Mouse (Mus musculus) bone marrow, adult 2 months (tissue): Measurements from ENCODE around the gene Umodl1. TPM values are rescaled to one million over a fixed set of nuclear protein-coding genes. Genes with fewer than 3 reads are reported as not detected.

Source experiments
- H3K27ac ChIP-seq: fragments of 200-500 bp; 2 replicates; pipeline ENCODE4 v1.5.1; 2012; ENCODE audit warnings: low read depth, mild to moderate bottlenecking, control low read depth, inconsistent platforms, low read length; ENCODE audit not compliant: control insufficient read depth, poor library complexity, insufficient read depth
- H3K4me1 ChIP-seq: fragments of 200-500 bp; 2 replicates; pipeline ENCODE4 v1.6.1; 2011; ENCODE audit warnings: low read length; ENCODE audit not compliant: control insufficient read depth, insufficient read depth
- H3K4me3 ChIP-seq: fragments of 200-500 bp; replicated peaks from 2 replicates; pipeline ENCODE3; 2011; ENCODE audit warnings: mild to moderate bottlenecking, low read depth, low read length, control low read depth; ENCODE audit not compliant: control insufficient read depth
- CTCF ChIP-seq: fragments of 200-500 bp; IDR thresholded peaks from 2 replicates; pipeline ENCODE4 v1.5.1; 2011; ENCODE audit warnings: low read length, control low read depth; ENCODE audit not compliant: control insufficient read depth, insufficient read depth
- POLR2A ChIP-seq: fragments of 200-500 bp; IDR thresholded peaks from 2 replicates; pipeline ENCODE4 v1.6.1; 2011; ENCODE audit warnings: low read depth, mild to moderate bottlenecking, control low read depth, low read length, borderline replicate concordance; ENCODE audit not compliant: control insufficient read depth
- WGBS: fragments of 180-500 bp; shearing (Covaris S2); methylation state at CpG from one replicate; pipeline ENCODE4 v1.1.7; 2018; 5-methylcytosine and 5-hydroxymethylcytosine counted together
- polyA plus RNA-seq: library from polyadenylated mRNA; stranded (reverse); fragments of >200 nt; gene quantifications from 2 replicates; pipeline ENCODE4 v1.2.4, GENCODE M21; 2011; ENCODE audit warnings: low replicate concordance; ENCODE audit not compliant: missing spikeins, insufficient read depth, insufficient read length

Umodl1 gene
- polyA plus RNA-seq, 1 experiment, result not detected

GRCm38 (mm10) chr17:30973332-30973731 is 18.9 kb downstream of the Umodl1 start:
- Histone ChIP-seq H3K27ac (no peak overlapping the region), H3K4me3 (no peak overlapping the region), H3K4me1 (no peaks in the 10 kb centered on the region)
- TF ChIP-seq POLR2A (no peak), CTCF (no peak)
- 5% methylated on average over 6 of the region's 6 CpGs for WGBS

GRCm38 (mm10) chr17:30977290-30977689 is 22.9 kb downstream of the Umodl1 start:
- no peak overlapping the region for H3K27ac ChIP-seq
- WGBS, result 13% methylated on average over 2 of the region's 2 CpGs
- no peak overlapping the region for H3K4me3 ChIP-seq
- TF ChIP-seq CTCF (no peak), POLR2A (no peak)
- no peaks in the 10 kb centered on the region for H3K4me1 ChIP-seq

GRCm38 (mm10) chr17:30978556-30978955 is 24.1 kb downstream of the Umodl1 start:
- WGBS, result 79% methylated on average over 10 of the region's 10 CpGs
- no peaks in the 10 kb centered on the region for H3K4me1 ChIP-seq
- TF ChIP-seq POLR2A (no peak), CTCF (no peak)

GRCm38 (mm10) chr17:30983521-30983920 is 29.1 kb downstream of the Umodl1 start:
- Histone ChIP-seq H3K4me1 (no peaks in the 10 kb centered on the region), H3K27ac (no peak overlapping the region), H3K4me3 (no peak overlapping the region)
- 72% methylated on average over 4 of the region's 4 CpGs for WGBS
- TF ChIP-seq CTCF, result no peak
- no peak for TF ChIP-seq POLR2A

More at GRCm38 (mm10) chr17:30978556-30978955, 24.1 kb downstream of the Umodl1 start:
- Histone ChIP-seq H3K4me3 (no peak overlapping the region), H3K27ac (no peak overlapping the region)

- WGBS, result 60% methylated on average over 10 of the region's 10 CpGs
- Histone ChIP-seq H3K27ac (no peak overlapping the region), H3K4me3 (no peak overlapping the region), H3K4me1 (no peaks in the 10 kb centered on the region)
- no peak for TF ChIP-seq POLR2A
- no peak for TF ChIP-seq CTCF
Measured at GRCm38 (mm10) chr17:30990254-30990653, 35.8 kb downstream of the Umodl1 start.

GRCm38 (mm10) chr17:30996296-30996695 is 41.9 kb downstream of the Umodl1 start:
- H3K4me3 ChIP-seq, result no peak overlapping the region
- 52% methylated on average over 5 of the region's 5 CpGs for WGBS
- TF ChIP-seq POLR2A (no peak), CTCF (no peak)
- H3K27ac ChIP-seq, result no peak overlapping the region
- H3K4me1 ChIP-seq, result no peaks in the 10 kb centered on the region

- TF ChIP-seq POLR2A (no peak), CTCF (no peak)
Measured at GRCm38 (mm10) chr17:31000897-31001296, 46.5 kb downstream of the Umodl1 start.

GRCm38 (mm10) chr17:31002613-31003012 is 48.2 kb downstream of the Umodl1 start:
- TF ChIP-seq POLR2A (no peak), CTCF (no peak)
- H3K4me3 ChIP-seq, result no peak overlapping the region
- peaks cover 2% of the 10 kb centered on the region; the same call in 1 of the 2 replicates for H3K4me1 ChIP-seq
- WGBS, result 72% methylated on average over 5 of the region's 5 CpGs
- no peak overlapping the region for H3K27ac ChIP-seq

More at GRCm38 (mm10) chr17:31000897-31001296, 46.5 kb downstream of the Umodl1 start:
- Histone ChIP-seq H3K27ac (no peak overlapping the region), H3K4me1 (peaks cover 2% of the 10 kb centered on the region; the same call in 1 of the 2 replicates), H3K4me3 (no peak overlapping the region)
- whole genome bisulfite sequencing, result 47% methylated on average over 5 of the region's 5 CpGs

GRCm38 (mm10) chr17:31005284-31005683 is 50.8 kb downstream of the Umodl1 start:
- TF ChIP-seq CTCF, result no peak
- no peak for TF ChIP-seq POLR2A
- peak overlapping the region; percentile 53; the same call in 1 of the 2 replicates for H3K27ac ChIP-seq
- WGBS, result 57% methylated on average over 2 of the region's 2 CpGs
- H3K4me1 ChIP-seq, result peaks cover 2% of the 10 kb centered on the region; the same call in 1 of the 2 replicates
- no peak overlapping the region for H3K4me3 ChIP-seq
